Mouse (Mus musculus): ENCODE measurements around the gene Esrrg.

Gene Esrrg

GRCm38 (mm10) chr1:188260259-188261107 lies 651.9 kb downstream of the Esrrg start:
- DNase-seq (ENCODE audit: low read depth, low spot score), result no peak

GRCm38 (mm10) chr1:188261903-188262682 lies 653.5 kb downstream of the Esrrg start, which contains the start of gene Ush2a:
TSS of gene Ush2a (plus strand) at chr1:188262023.
- no peak for DNase-seq (ENCODE audit: low read depth, low spot score)
